Mouse (Mus musculus): ENCODE measurements around the gene Pi16.

GRCm38 (mm10) chr17:29375871-29376270 lies 58.4 kb downstream of the Pi16 start:
- TF ChIP-seq CTCF (conservative IDR thresholded peaks at IDR 0.05; ENCODE audit: low read length) (no peak), NANOG (IDR thresholded peaks at IDR 0.05; ENCODE audit: borderline replicate concordance, low read length) (no peak)
